Mouse (Mus musculus): ENCODE results near the gene Slc35e4. TPM values are rescaled to one million over a fixed set of nuclear protein-coding genes. Genes with fewer than 3 reads are reported as not detected.

Gene Slc35e4
- polyA plus RNA-seq, 1 experiment from 2014 or later = 3.5 TPM

- H3K9me3 ChIP-seq = no peaks in the 10 kb centered on the region
- no peak for DNase-seq (ENCODE audit: low spot score)
- H3K4me3 ChIP-seq = peak overlapping the region; percentile 67
- H3K27ac ChIP-seq (replicated peaks) = peak overlapping the region; percentile 92; the same call in 1 of the 2 replicates
- H3K4me1 ChIP-seq = peaks cover 13% of the 10 kb centered on the region
- peaks cover 24% of the 10 kb centered on the region for H3K36me3 ChIP-seq (replicated peaks)
- 83% methylated on average over 6 of the region's 6 CpGs for WGBS
- no peaks in the 10 kb centered on the region for H3K27me3 ChIP-seq (replicated peaks; ENCODE audit: low read depth, poor library complexity, severe bottlenecking)
These were observed 20.5 kb downstream of the Slc35e4 start for GRCm38 (mm10) chr11:3893970-3894369.

GRCm38 (mm10) chr11:3887331-3887730 lies 27.1 kb downstream of the Slc35e4 start:
- Histone ChIP-seq H3K9me3 (no peaks in the 10 kb centered on the region), H3K36me3 (replicated peaks) (no peaks in the 10 kb centered on the region), H3K27me3 (replicated peaks; ENCODE audit: low read depth, poor library complexity, severe bottlenecking) (no peaks in the 10 kb centered on the region), H3K27ac (replicated peaks) (no peak overlapping the region), H3K4me1 (peaks cover 10% of the 10 kb centered on the region), H3K4me3 (no peak overlapping the region)
- 79% methylated on average over 5 of the region's 5 CpGs for WGBS
- DNase-seq (ENCODE audit: low spot score) = no peak

GRCm38 (mm10) chr11:3883711-3884110 lies 30.8 kb downstream of the Slc35e4 start:
- Histone ChIP-seq H3K9me3 (no peaks in the 10 kb centered on the region), H3K36me3 (replicated peaks) (no peaks in the 10 kb centered on the region), H3K4me3 (no peak overlapping the region), H3K27me3 (replicated peaks; ENCODE audit: low read depth, poor library complexity, severe bottlenecking) (no peaks in the 10 kb centered on the region), H3K27ac (replicated peaks) (no peak overlapping the region), H3K4me1 (peaks cover 10% of the 10 kb centered on the region)
- 91% methylated on average over 3 of the region's 3 CpGs for whole genome bisulfite sequencing
- DNase-seq (ENCODE audit: low spot score) = no peak

GRCm38 (mm10) chr11:3879836-3880235 lies 34.6 kb downstream of the Slc35e4 start:
- H3K4me3 ChIP-seq = no peak overlapping the region
- peak; percentile 78 for DNase-seq (ENCODE audit: low spot score)
- H3K36me3 ChIP-seq (replicated peaks) = no peaks in the 10 kb centered on the region
- no peak overlapping the region for H3K27ac ChIP-seq (replicated peaks)
- H3K9me3 ChIP-seq = no peaks in the 10 kb centered on the region
- no peaks in the 10 kb centered on the region for H3K27me3 ChIP-seq (replicated peaks; ENCODE audit: low read depth, poor library complexity, severe bottlenecking)
- WGBS = 35% methylated on average over 2 of the region's 2 CpGs
- peaks cover under 1% of the 10 kb centered on the region for H3K4me1 ChIP-seq

- H3K27ac ChIP-seq (replicated peaks) = no peak overlapping the region
- no peaks in the 10 kb centered on the region for H3K27me3 ChIP-seq (replicated peaks; ENCODE audit: low read depth, poor library complexity, severe bottlenecking)
- 78% methylated on average over 7 of the region's 7 CpGs for WGBS
- H3K9me3 ChIP-seq = no peaks in the 10 kb centered on the region
- no peak for DNase-seq (ENCODE audit: low spot score)
- no peaks in the 10 kb centered on the region for H3K4me1 ChIP-seq
- no peaks in the 10 kb centered on the region for H3K36me3 ChIP-seq (replicated peaks)
- H3K4me3 ChIP-seq = no peak overlapping the region
These were observed 35.8 kb downstream of the Slc35e4 start for GRCm38 (mm10) chr11:3878660-3879059.

- Histone ChIP-seq H3K27me3 (replicated peaks; ENCODE audit: low read depth, poor library complexity, severe bottlenecking) (no peaks in the 10 kb centered on the region), H3K9me3 (no peaks in the 10 kb centered on the region), H3K4me1 (no peaks in the 10 kb centered on the region), H3K27ac (replicated peaks) (no peak overlapping the region), H3K36me3 (replicated peaks) (no peaks in the 10 kb centered on the region), H3K4me3 (no peak overlapping the region)
- 85% methylated on average over 6 of the region's 6 CpGs for WGBS
- no peak for DNase-seq (ENCODE audit: low spot score)
These were observed 38.0 kb downstream of the Slc35e4 start for GRCm38 (mm10) chr11:3876419-3876818.

- no peak for DNase-seq (ENCODE audit: low spot score)
- H3K27me3 ChIP-seq (replicated peaks; ENCODE audit: low read depth, poor library complexity, severe bottlenecking) = peaks cover 56% of the 10 kb centered on the region
- H3K4me3 ChIP-seq = peak overlapping the region; percentile 67
- peaks cover 11% of the 10 kb centered on the region for H3K4me1 ChIP-seq
- no peak overlapping the region; the same call in 1 of the 2 replicates for H3K27ac ChIP-seq (replicated peaks)
- H3K9me3 ChIP-seq = no peaks in the 10 kb centered on the region
- WGBS = 38% methylated on average over 6 of the region's 6 CpGs
- no peaks in the 10 kb centered on the region for H3K36me3 ChIP-seq (replicated peaks)
These were observed 50.1 kb downstream of the Slc35e4 start for GRCm38 (mm10) chr11:3864343-3864742.

- H3K4me1 ChIP-seq = peaks cover 11% of the 10 kb centered on the region
- 4% methylated on average over 58 of the region's 58 CpGs for WGBS
- DNase-seq (ENCODE audit: low spot score) = peak; percentile 93
- peaks cover 56% of the 10 kb centered on the region for H3K27me3 ChIP-seq (replicated peaks; ENCODE audit: low read depth, poor library complexity, severe bottlenecking)
- peak within 1 kb of the TSS; percentile 77 for H3K27ac ChIP-seq (replicated peaks)
- no peaks in the 10 kb centered on the region for H3K9me3 ChIP-seq
- H3K36me3 ChIP-seq (replicated peaks) = no peaks in the 10 kb centered on the region
- peak within 1 kb of the TSS; percentile 67 for H3K4me3 ChIP-seq
These were observed 50.9 kb downstream of the Slc35e4 start, which contains the start of gene Osbp2 for GRCm38 (mm10) chr11:3863454-3864112. Osbp2 (minus strand) TSS chr11:3863903.

GRCm38 (mm10) chr11:3862661-3863453 lies 51.6 kb downstream of the Slc35e4 start:
- H3K27me3 ChIP-seq (replicated peaks; ENCODE audit: low read depth, poor library complexity, severe bottlenecking) = peaks cover 56% of the 10 kb centered on the region

GRCm38 (mm10) chr11:3860361-3860760 lies 54.1 kb downstream of the Slc35e4 start:
- no peak for DNase-seq (ENCODE audit: low spot score)
- 75% methylated on average over 4 of the region's 4 CpGs for WGBS
- Histone ChIP-seq H3K9me3 (no peaks in the 10 kb centered on the region), H3K4me3 (no peak overlapping the region), H3K27me3 (replicated peaks; ENCODE audit: low read depth, poor library complexity, severe bottlenecking) (peaks cover 41% of the 10 kb centered on the region), H3K36me3 (replicated peaks) (no peaks in the 10 kb centered on the region), H3K27ac (replicated peaks) (no peak overlapping the region), H3K4me1 (peaks cover 11% of the 10 kb centered on the region)

More at GRCm38 (mm10) chr11:3862661-3863453, 51.6 kb downstream of the Slc35e4 start:
- H3K4me1 ChIP-seq = peaks cover 11% of the 10 kb centered on the region
- no peak for DNase-seq (ENCODE audit: low spot score)
- peak overlapping the region; percentile 67 for H3K4me3 ChIP-seq
- H3K36me3 ChIP-seq (replicated peaks) = no peaks in the 10 kb centered on the region
- no peak overlapping the region for H3K27ac ChIP-seq (replicated peaks)
- H3K9me3 ChIP-seq = no peaks in the 10 kb centered on the region
- WGBS = 71% methylated on average over 19 of the region's 19 CpGs

- Histone ChIP-seq H3K27me3 (replicated peaks; ENCODE audit: low read depth, poor library complexity, severe bottlenecking) (peaks cover 35% of the 10 kb centered on the region), H3K4me3 (no peak overlapping the region)
These were observed 54.7 kb downstream of the Slc35e4 start for GRCm38 (mm10) chr11:3859778-3860177.

GRCm38 (mm10) chr11:3857902-3858301 lies 56.6 kb downstream of the Slc35e4 start:
- H3K9me3 ChIP-seq = no peaks in the 10 kb centered on the region
- no peak overlapping the region for H3K27ac ChIP-seq (replicated peaks)
- WGBS = 78% methylated on average over 5 of the region's 5 CpGs
- H3K27me3 ChIP-seq (replicated peaks; ENCODE audit: low read depth, poor library complexity, severe bottlenecking) = peaks cover 18% of the 10 kb centered on the region
- no peak for DNase-seq (ENCODE audit: low spot score)
- no peaks in the 10 kb centered on the region for H3K4me1 ChIP-seq
- H3K4me3 ChIP-seq = no peak overlapping the region
- no peaks in the 10 kb centered on the region for H3K36me3 ChIP-seq (replicated peaks)

More at GRCm38 (mm10) chr11:3859778-3860177, 54.7 kb downstream of the Slc35e4 start:
- no peak overlapping the region for H3K27ac ChIP-seq (replicated peaks)
- peaks cover 11% of the 10 kb centered on the region for H3K4me1 ChIP-seq
- no peaks in the 10 kb centered on the region for H3K9me3 ChIP-seq
- no peak for DNase-seq (ENCODE audit: low spot score)
- H3K36me3 ChIP-seq (replicated peaks) = no peaks in the 10 kb centered on the region
- WGBS = 93% methylated on average over 4 of the region's 4 CpGs

Data from embryonic facial prominence, embryonic 10.5 days (tissue).